Mouse (Mus musculus) bone marrow macrophage, adult 2 months (primary cell): ENCODE data around the gene Pcbd2.

ENCODE experiments used
- CTCF ChIP-seq: IDR thresholded peaks from 2 replicates; pipeline ENCODE4 v1.5.1; 2012; ENCODE audit warnings: low read depth, mild to moderate bottlenecking, low read length, moderate library complexity
- POLR2A ChIP-seq: IDR thresholded peaks from 2 replicates; pipeline ENCODE4 v1.6.1; 2012; ENCODE audit warnings: mild to moderate bottlenecking, low read depth, low read length, borderline replicate concordance

DNA sequence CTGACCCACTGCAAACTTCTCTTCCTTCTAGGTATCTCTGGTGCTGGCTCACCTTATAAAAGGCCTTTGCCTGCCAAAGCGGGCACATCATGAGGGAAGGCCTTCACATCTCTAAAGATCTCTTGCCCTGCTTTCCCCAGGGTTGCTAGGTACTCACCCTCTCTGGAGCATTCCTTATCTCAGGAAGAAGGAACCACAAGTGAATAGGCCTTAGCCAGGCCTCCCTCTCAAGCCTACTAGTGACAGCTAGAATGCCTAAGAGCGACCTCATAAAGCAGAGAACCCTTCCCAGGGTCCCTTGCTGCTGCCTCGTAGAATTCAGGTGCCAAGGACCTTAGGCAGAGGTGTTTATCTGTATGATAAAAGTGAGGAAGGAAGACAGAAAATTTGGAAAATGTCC lies 57.1 kb downstream of the Pcbd2 start, which contains the start of gene Catsper3:
- TF ChIP-seq POLR2A (no peak), CTCF (no peak)
